Mouse (Mus musculus) liver, postnatal 0 days (tissue): Measurements from ENCODE around the gene Map2k5. TPM values are rescaled to one million over a fixed set of nuclear protein-coding genes. Genes with fewer than 3 reads are reported as not detected.
A peak's percentile ranks its signal among the peaks of the same experiment; 100 is the strongest.

Experiments
- ATAC-seq: fragments of 200-750 bp; cut with Nextera tagmentation; 2 replicates; pipeline ENCODE4 v1.8.0; 2017; ENCODE audit warnings: mild to moderate bottlenecking, moderate library complexity
- DNase-seq: peaks from one replicate; pipeline ENCODE4 v3.0.0-alpha.2; 2016
- H3K27ac ChIP-seq: fragments of 300-500 bp; sonication (generic); 2 replicates; pipeline ENCODE4 v1.5.1; 2014; ENCODE audit warnings: antibody characterized with exemption, moderate library complexity, mild to moderate bottlenecking, low read depth
- H3K27me3 ChIP-seq: fragments of 300-500 bp; sonication (generic); 2 replicates; pipeline ENCODE4 v1.6.1; 2014; ENCODE audit warnings: low read length, control low read depth, mixed read lengths; ENCODE audit not compliant: insufficient read depth
- H3K36me3 ChIP-seq: fragments of 300-500 bp; sonication (generic); replicated peaks from 2 replicates; pipeline ENCODE4 v1.6.1; 2014; ENCODE audit warnings: mild to moderate bottlenecking, control low read depth, low read length, moderate library complexity, mixed read lengths; ENCODE audit not compliant: insufficient read depth
- H3K4me1 ChIP-seq: fragments of 300-500 bp; sonication (generic); 2 replicates; pipeline ENCODE4 v1.6.1; 2014; ENCODE audit warnings: antibody characterized with exemption, mild to moderate bottlenecking, control low read depth; ENCODE audit not compliant: insufficient read depth
- H3K4me2 ChIP-seq: fragments of 300-500 bp; sonication (generic); 2 replicates; pipeline ENCODE4 v1.6.1; 2014; ENCODE audit warnings: low read depth, mild to moderate bottlenecking, low read length, moderate library complexity, mixed read lengths
- H3K4me3 ChIP-seq: fragments of 300-500 bp; sonication (generic); 2 replicates; pipeline ENCODE4 v1.5.1; 2014; ENCODE audit warnings: low read depth, low read length
- H3K9ac ChIP-seq: fragments of 300-500 bp; sonication (generic); replicated peaks from 2 replicates; pipeline ENCODE4 v1.6.1; 2014; ENCODE audit warnings: mild to moderate bottlenecking, moderate library complexity
- H3K9me3 ChIP-seq: fragments of 300-500 bp; sonication (generic); 2 replicates; pipeline ENCODE4 v1.6.1; 2016; ENCODE audit warnings: mild to moderate bottlenecking, control low read depth, low read length, mixed read lengths
- CTCF ChIP-seq: sonication (generic); IDR thresholded peaks from 2 replicates; pipeline ENCODE4 v1.5.1; 2016; ENCODE audit warnings: antibody characterized with exemption, low read depth
- EP300 ChIP-seq: IDR thresholded peaks from 2 replicates; pipeline ENCODE4 v1.6.1; 2016; ENCODE audit warnings: antibody characterized with exemption, low read depth, mild to moderate bottlenecking
- WGBS: fragments of 180-500 bp; shearing (Covaris S2); extraction: QIAGEN DNeasy Blood & Tissue Kit; methylation state at CpG from one replicate; pipeline ENCODE4 v1.1.7; 2014; ENCODE audit not compliant: insufficient replicate concordance; 5-methylcytosine and 5-hydroxymethylcytosine counted together
- polyA plus RNA-seq: library from polyadenylated mRNA; unstranded; fragments of >200 nt; fragmentation: Nextera tagmentation; extraction: Ambion mirVana; gene quantifications from 2 replicates; pipeline ENCODE4 v1.2.1, GENCODE M21; 2015

Gene Map2k5
- polyA plus RNA-seq, 1 experiment from 2014 or later, result 9.1 TPM

- Histone ChIP-seq H3K4me2 (no peak overlapping the region), H3K9me3 (no peaks in the 10 kb centered on the region), H3K4me1 (no peaks in the 10 kb centered on the region), H3K36me3 (peaks cover 13% of the 10 kb centered on the region), H3K27ac (no peak overlapping the region), H3K4me3 (no peak overlapping the region), H3K27me3 (no peaks in the 10 kb centered on the region), H3K9ac (no peak overlapping the region)
- TF ChIP-seq CTCF, result no peak
- no peak for TF ChIP-seq EP300
- DNase-seq, result no peak
- ATAC-seq, result no peak
- WGBS, result 81% methylated on average over 4 of the region's 4 CpGs
Observed at GRCm38 (mm10) chr9:63302511-63302910, 75.2 kb downstream of the Map2k5 start.

- peaks cover 13% of the 10 kb centered on the region for H3K36me3 ChIP-seq
- no peaks in the 10 kb centered on the region for H3K4me1 ChIP-seq
- no peak overlapping the region for H3K4me2 ChIP-seq
- H3K27me3 ChIP-seq, result no peaks in the 10 kb centered on the region
- DNase-seq (no peak), ATAC-seq (no peak)
- no peak overlapping the region for H3K4me3 ChIP-seq
- H3K27ac ChIP-seq, result no peak overlapping the region
- no peak overlapping the region for H3K9ac ChIP-seq
- 87% methylated on average over 3 of the region's 3 CpGs for WGBS
- TF ChIP-seq CTCF (no peak), EP300 (no peak)
- no peaks in the 10 kb centered on the region for H3K9me3 ChIP-seq
Observed at GRCm38 (mm10) chr9:63298656-63299055, 79.0 kb downstream of the Map2k5 start.

- H3K4me2 ChIP-seq, result no peak overlapping the region
- no peak for ATAC-seq
- 81% methylated on average over 7 of the region's 7 CpGs for WGBS
Observed at GRCm38 (mm10) chr9:63295551-63295958, 82.1 kb downstream of the Map2k5 start.

GRCm38 (mm10) chr9:63294846-63295245 lies 82.9 kb downstream of the Map2k5 start:
- TF ChIP-seq EP300, result no peak
- TF ChIP-seq CTCF, result 0 out of 2 replicates have a peak, but pooled peaks have one; percentile 22
- WGBS, result 56% methylated on average over 6 of the region's 6 CpGs
- peaks cover 10% of the 10 kb centered on the region; the same call in 1 of the 2 replicates for H3K36me3 ChIP-seq
- ATAC-seq (no peak), DNase-seq (no peak)
- no peak overlapping the region for H3K9ac ChIP-seq
- H3K4me2 ChIP-seq, result no peak overlapping the region
- H3K9me3 ChIP-seq, result no peaks in the 10 kb centered on the region
- H3K4me3 ChIP-seq, result no peak overlapping the region
- H3K4me1 ChIP-seq, result no peaks in the 10 kb centered on the region
- no peak overlapping the region for H3K27ac ChIP-seq
- no peaks in the 10 kb centered on the region for H3K27me3 ChIP-seq

More at GRCm38 (mm10) chr9:63295551-63295958, 82.1 kb downstream of the Map2k5 start:
- Histone ChIP-seq H3K4me1 (no peaks in the 10 kb centered on the region), H3K27me3 (no peaks in the 10 kb centered on the region), H3K9me3 (no peaks in the 10 kb centered on the region), H3K36me3 (peaks cover 7% of the 10 kb centered on the region; the same call in 1 of the 2 replicates), H3K9ac (no peak overlapping the region), H3K27ac (no peak overlapping the region), H3K4me3 (no peak overlapping the region)
- DNase-seq, result no peak
- no peak for TF ChIP-seq CTCF
- no peak for TF ChIP-seq EP300

GRCm38 (mm10) chr9:63293781-63294480 lies 83.8 kb downstream of the Map2k5 start:
- H3K4me1 ChIP-seq, result no peaks in the 10 kb centered on the region

GRCm38 (mm10) chr9:63288676-63289075 lies 89.0 kb downstream of the Map2k5 start:
- H3K36me3 ChIP-seq, result peaks cover 14% of the 10 kb centered on the region
- ATAC-seq, result no peak

More at GRCm38 (mm10) chr9:63293781-63294480, 83.8 kb downstream of the Map2k5 start:
- 73% methylated on average over 13 of the region's 13 CpGs for WGBS
- TF ChIP-seq EP300, result no peak
- TF ChIP-seq CTCF, result no peak
- no peak overlapping the region for H3K9ac ChIP-seq
- no peaks in the 10 kb centered on the region for H3K27me3 ChIP-seq
- ATAC-seq, result no peak
- no peak for DNase-seq
- peaks cover 10% of the 10 kb centered on the region; the same call in 1 of the 2 replicates for H3K36me3 ChIP-seq
- H3K9me3 ChIP-seq, result no peaks in the 10 kb centered on the region
- H3K27ac ChIP-seq, result no peak overlapping the region
- no peak overlapping the region for H3K4me2 ChIP-seq
- H3K4me3 ChIP-seq, result no peak overlapping the region

More at GRCm38 (mm10) chr9:63288676-63289075, 89.0 kb downstream of the Map2k5 start:
- H3K4me1 ChIP-seq, result no peaks in the 10 kb centered on the region
- TF ChIP-seq CTCF, result no peak
- no peak for TF ChIP-seq EP300
- whole genome bisulfite sequencing, result 69% methylated on average over 4 of the region's 4 CpGs
- no peak overlapping the region for H3K4me2 ChIP-seq
- H3K27ac ChIP-seq, result no peak overlapping the region
- no peak overlapping the region for H3K4me3 ChIP-seq
- DNase-seq, result no peak
- no peaks in the 10 kb centered on the region for H3K27me3 ChIP-seq
- no peak overlapping the region for H3K9ac ChIP-seq
- no peaks in the 10 kb centered on the region for H3K9me3 ChIP-seq
